In genomic region chr1:119420189-119420983, GRCm38 (mm10) we compare ENCODE assay signal across 9 mouse cellular contexts. TPM values are rescaled to one million over a fixed set of nuclear protein-coding genes. Genes with fewer than 3 reads are reported as not detected.
DNase-seq lines count a peak whose midpoint lies in the region; ATAC-seq and TF ChIP-seq lines count a peak whose summit lies in the region.
"Had no signal": no experiment of that assay in that cellular context is flagged by ENCODE, and none has a peak within 500 bp of the region (broad histone marks: within the 10 kb centered on the region; RNA-seq: fewer than 3 reads in every experiment).

No protein-coding gene starts in this region.

- no peak for TF ChIP-seq POLR2A in heart, adult 2 months (IDR thresholded peaks at IDR 0.05; ENCODE audit: insufficient read depth, low read depth, low read length)
- no peak for TF ChIP-seq POLR2A in spleen, adult 2 months (IDR thresholded peaks at IDR 0.05; ENCODE audit: low read depth, low read length)

- intact Hi-C loops in heart, adult 2 months (cut with DNase I): loop anchor here (10.0 kb wide), 1 partner anchor 166 kb away; no protein-coding TSS in a partner anchor

- peak overlapping the region; percentile 44 for H3K4me3 ChIP-seq in heart, adult 2 months
- H3K4me3 ChIP-seq in spleen, adult 2 months (ENCODE audit: extremely low read depth, insufficient read depth, insufficient read length): peak overlapping the region; percentile 7; the same call in 1 of the 2 replicates
- peak overlapping the region; percentile 65 for H3K4me3 ChIP-seq in hindbrain, postnatal 0 days (ENCODE audit: low read length)

- H3K9ac ChIP-seq in heart, adult 2 months (ENCODE audit: low read depth, low read length): peak overlapping the region; percentile 23
- peak overlapping the region; percentile 65 for H3K9ac ChIP-seq in hindbrain, postnatal 0 days (replicated peaks; ENCODE audit: low read length)

- peak overlapping the region; percentile 96 for H3K4me2 ChIP-seq in hindbrain, postnatal 0 days (ENCODE audit: low read depth, low read length)

- DNase-seq in heart, adult 2 months: peak; percentile 10 to 45
- no peak for DNase-seq in heart, adult 11 months
- DNase-seq in spleen, adult 2 months (ENCODE audit: low read depth in 1 of 2, low spot score in 2 of 2): no peak
- no peak for DNase-seq in spleen, postnatal 36 days (ENCODE audit: low spot score in 2 of 2)
- DNase-seq in hindbrain, postnatal 0 days (ENCODE audit: low spot score): peak; percentile 23
- peak; percentile 50 for DNase-seq in neural tube, embryonic 10.5 days (ENCODE audit: extremely low spot score, low spot score)
- DNase-seq in spleen, postnatal 4 days (ENCODE audit: low spot score in 2 of 2): no peak

- H3K9me3 ChIP-seq in hindbrain, postnatal 0 days (ENCODE audit: low read length): no peaks in the 10 kb centered on the region

- H3K4me1 ChIP-seq in heart, adult 2 months (ENCODE audit: control insufficient read depth, insufficient read depth, low read length): no peaks in the 10 kb centered on the region
- peaks cover 6% of the 10 kb centered on the region; the same call in 1 of the 2 replicates for H3K4me1 ChIP-seq in spleen, adult 2 months (ENCODE audit: control insufficient read depth, insufficient read depth, insufficient read length)
- H3K4me1 ChIP-seq in hindbrain, postnatal 0 days (ENCODE audit: insufficient read depth, low read length): peaks cover 19% of the 10 kb centered on the region

- TF ChIP-seq CTCF in heart, adult 2 months (IDR thresholded peaks at IDR 0.05): no peak
- no peak for TF ChIP-seq CTCF in spleen, adult 2 months (IDR thresholded peaks at IDR 0.05; ENCODE audit: extremely low read depth, insufficient read depth, insufficient read length, insufficient replicate concordance)
- no peak for TF ChIP-seq CTCF in hindbrain, postnatal 0 days (IDR thresholded peaks at IDR 0.05; ENCODE audit: low read depth)

- ATAC-seq in hindbrain, postnatal 0 days: no peak
- no peak for ATAC-seq in megakaryocyte progenitor cell, adult 5-6 weeks (replicated peaks; ENCODE audit: poor library complexity)

- peaks cover 11% of the 10 kb centered on the region for H3K27me3 ChIP-seq in heart, adult 2 months (ENCODE audit: control insufficient read depth, insufficient read depth, low read length)
- peaks cover 28% of the 10 kb centered on the region for H3K27me3 ChIP-seq in spleen, adult 2 months (ENCODE audit: control insufficient read depth, insufficient read depth, low read length)
- peaks cover 26% of the 10 kb centered on the region; the same call in 1 of the 2 replicates for H3K27me3 ChIP-seq in hindbrain, postnatal 0 days (ENCODE audit: insufficient read depth, low read length)

- TF ChIP-seq EP300 in heart, adult 2 months (IDR thresholded peaks at IDR 0.05; ENCODE audit: insufficient read depth, low read depth, low read length): no peak

- H3K27ac ChIP-seq in heart, adult 2 months: no peak overlapping the region
- no peak overlapping the region for H3K27ac ChIP-seq in spleen, adult 2 months (ENCODE audit: insufficient read depth, low read length)
- peak overlapping the region; percentile 73 for H3K27ac ChIP-seq in hindbrain, postnatal 0 days

- no peaks in the 10 kb centered on the region for H3K36me3 ChIP-seq in heart, adult 2 months (ENCODE audit: control insufficient read depth, insufficient read depth, low read length)
- no peaks in the 10 kb centered on the region for H3K36me3 ChIP-seq in spleen, adult 2 months (ENCODE audit: control insufficient read depth, insufficient read depth, low read length)
- H3K36me3 ChIP-seq in hindbrain, postnatal 0 days (ENCODE audit: insufficient read depth, low read length): no peaks in the 10 kb centered on the region

- 2% methylated on average over 76 of the region's 76 CpGs for WGBS in heart, adult 2 months
- 6% methylated on average over 76 of the region's 76 CpGs for WGBS in spleen, adult 2 months
- WGBS in hindbrain, postnatal 0 days: 1% methylated on average over 59 of the region's 76 CpGs

- no peaks in the 10 kb centered on the region for H3K79me2 ChIP-seq in heart, adult 2 months (replicated peaks; ENCODE audit: control insufficient read depth, insufficient read depth, low read length)

RNA-seq across cellular contexts. Expression of gene Inhbb, which starts 1.7 kb away (rescaled TPM):
- 1 to 10 TPM in 1 of 2 experiments, under 1 TPM in 1; 0.99 to 1.1 TPM for total RNA-seq in heart, adult 2 months (2021)
- 1.3 and 2.2 TPM in 2 replicates for polyA plus RNA-seq in heart, adult 2 months (2012; rRNA removed)
- polyA plus RNA-seq in spleen, adult 2 months (2012; rRNA removed): 3.6 and 4.2 TPM in 2 replicates
- total RNA-seq in hindbrain, postnatal 0 days (2014; rRNA removed): 7.1 and 9.9 TPM in 2 replicates
- polyA plus RNA-seq in hindbrain, postnatal 0 days (2015; fragmentation: Nextera tagmentation; extraction: Ambion mirVana): 3.3 and 3.4 TPM in 2 replicates
- not detected in 2 replicates for total RNA-seq in megakaryocyte progenitor cell, adult 5-6 weeks (2015)
- total RNA-seq in megakaryocyte progenitor cell, adult 5-6 weeks (2017): not detected in 2 replicates
- total RNA-seq: hematopoietic stem cell, adult 5-6 weeks had no signal

Comparison
In these comparisons a context has a peak if more than half of its experiments do, and no peak if none do; other contexts are left out.
1. DNase-seq: peak in heart, adult 2 months (2 of 2), hindbrain, postnatal 0 days (single experiment) and neural tube, embryonic 10.5 days (single experiment); none in heart, adult 11 months (single experiment), spleen, adult 2 months (0 of 2), spleen, postnatal 36 days (0 of 2) and spleen, postnatal 4 days (0 of 2).
2. H3K4me3 ChIP-seq: peak in every context shown above with its lines; median percentile 65 in hindbrain, postnatal 0 days; 44 in heart, adult 2 months; 7 in spleen, adult 2 months.